Mouse (Mus musculus) adrenal gland, adult 2 months (tissue): ENCODE measurements at regions not wholly inside any gene's neighbourhood (a gene's known extent, or its start where the extent isn't known, plus 50 kb on each side); places are given as distances from the start of the nearest gene placed in this dataset.
A peak's percentile ranks its signal among the peaks of the same experiment; 100 is the strongest.
"Not testable (repeated sequence)": the region's sequence is repeated elsewhere in the genome, so short reads cannot be mapped to it uniquely, and the experiment has no call there.

Source experiments
- DNase-seq: peaks from one replicate; pipeline ENCODE4 v3.0.0; 2021

DNA sequence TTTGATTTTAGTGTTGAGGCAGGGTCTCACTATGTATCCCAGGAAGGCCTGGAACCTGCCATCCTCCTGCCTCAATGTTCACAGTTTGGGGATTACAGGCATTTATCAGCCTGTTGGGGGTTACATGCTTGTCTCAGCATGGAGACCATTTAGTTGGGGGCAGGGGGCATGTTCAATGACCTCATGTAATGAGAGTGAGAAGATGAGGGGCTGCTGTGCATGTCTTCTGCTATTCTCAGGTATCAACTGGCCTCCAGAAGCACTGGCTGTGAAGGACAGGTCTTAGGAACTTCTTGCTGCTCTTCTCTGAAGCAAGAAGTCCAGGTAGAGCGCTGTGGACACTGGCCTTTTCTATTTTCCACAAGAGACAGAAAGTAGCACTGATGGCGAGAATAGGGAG, 350.9 kb downstream of the Plekhb2 start:
- DNase-seq, result no peak

DNA sequence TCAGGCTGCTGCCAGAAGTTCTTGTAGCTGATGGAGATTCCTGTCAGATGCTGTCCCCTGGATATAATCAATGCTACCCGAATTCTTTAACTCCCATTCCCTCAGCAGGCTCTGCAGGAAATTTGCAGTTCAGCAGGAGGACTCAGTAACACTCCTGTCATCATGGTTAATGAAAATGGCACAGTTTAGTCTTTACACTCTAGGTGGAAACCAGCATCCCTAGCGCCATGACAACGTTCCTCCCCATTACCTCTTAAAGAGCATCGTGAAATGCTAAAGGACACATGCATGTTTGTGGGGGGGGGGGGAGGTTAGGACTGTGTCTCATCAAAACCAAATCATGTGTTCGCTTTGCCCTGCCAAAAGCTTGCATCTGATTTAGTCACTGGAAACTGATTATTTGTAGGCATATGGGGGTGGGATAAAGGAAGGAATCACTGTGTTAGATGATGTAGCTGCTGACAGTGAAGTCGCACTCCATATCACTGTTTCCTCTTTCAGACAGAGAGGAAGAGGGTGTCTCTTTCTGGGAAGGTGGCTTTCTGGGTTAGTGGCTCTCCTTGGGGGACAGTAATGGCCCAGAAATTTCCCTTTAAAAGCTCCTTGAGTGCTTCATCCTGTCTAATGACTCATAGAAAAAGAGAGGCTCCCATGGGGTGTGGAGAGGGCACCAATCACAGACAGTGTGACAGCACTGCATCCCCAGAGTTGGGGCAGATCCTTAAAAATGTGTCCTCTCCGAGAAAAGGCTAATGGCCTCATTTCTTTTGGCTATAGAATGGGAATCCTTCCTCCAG, 351.5 kb downstream of the Plekhb2 start:
- no peak for DNase-seq

DNA sequence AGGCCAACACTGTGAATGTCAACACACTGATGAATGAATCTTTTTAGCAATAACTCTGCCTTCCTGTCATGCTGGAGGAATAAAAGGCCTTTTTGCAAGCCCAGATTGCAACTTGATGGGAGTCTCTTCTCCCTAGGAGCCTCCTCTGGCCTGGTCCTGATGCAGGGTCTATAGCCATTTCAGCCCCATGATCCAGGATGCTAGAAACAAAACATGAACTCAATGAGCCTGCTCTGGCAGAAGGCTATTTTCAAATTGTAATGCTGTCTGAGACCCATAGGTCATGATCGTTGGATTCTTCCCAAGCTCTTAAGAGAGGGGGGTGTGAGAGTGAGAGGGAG, 352.1 kb downstream of the Plekhb2 start:
- DNase-seq, result no peak

DNA sequence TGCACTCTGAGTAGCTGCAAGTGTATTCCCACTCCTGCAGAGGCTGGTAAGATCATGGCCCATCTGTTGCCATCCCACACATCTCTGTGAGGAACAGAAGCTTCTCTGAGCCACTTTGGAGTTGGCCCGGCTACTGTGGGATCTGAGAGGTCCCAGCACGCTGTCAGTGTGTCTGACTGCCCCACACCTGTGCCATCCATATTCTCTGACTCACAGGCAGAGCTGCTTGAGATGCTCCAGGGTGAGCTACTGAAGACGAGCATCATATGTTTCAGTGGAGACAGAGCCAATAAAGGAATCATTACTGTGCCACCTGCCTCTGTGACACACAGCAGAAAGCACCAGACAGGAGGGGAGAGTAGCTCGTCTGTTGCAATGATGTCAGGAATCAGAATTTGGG, 352.8 kb downstream of the Plekhb2 start:
- DNase-seq, result no peak

DNA sequence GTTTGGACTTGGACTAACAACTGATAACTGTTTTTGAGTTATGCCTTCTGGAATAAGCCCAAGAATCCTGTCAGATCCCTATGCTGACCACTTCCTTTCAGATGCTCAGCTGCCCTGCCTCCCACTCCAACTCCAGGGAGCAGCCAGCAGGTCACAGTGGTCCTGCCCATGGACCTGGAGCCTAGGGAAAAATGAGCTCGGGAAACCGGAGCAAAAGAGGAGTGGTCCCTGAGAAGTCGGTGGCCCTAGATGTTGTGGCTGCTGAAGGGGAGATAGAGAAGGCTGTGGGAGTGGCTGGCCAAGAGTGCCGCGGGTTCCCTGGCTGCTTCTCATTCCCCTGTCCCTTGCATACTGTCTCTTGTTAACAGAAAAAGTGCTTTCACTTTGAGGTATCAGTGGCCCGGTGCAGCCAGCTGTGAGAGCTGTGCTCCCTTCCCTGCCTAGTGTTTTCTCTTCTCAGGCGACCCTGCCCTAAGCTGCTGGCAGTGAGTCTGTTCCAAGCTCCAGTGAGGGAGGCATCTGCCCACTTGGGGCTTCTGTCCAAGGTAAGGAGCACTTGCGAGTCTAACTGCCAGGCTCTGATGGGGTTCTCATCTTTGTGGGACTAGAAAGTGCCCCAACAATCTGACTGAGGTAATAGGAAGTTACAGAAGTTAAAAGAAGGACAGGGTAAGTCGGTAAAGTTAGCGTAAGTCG, 357.2 kb downstream of the Plekhb2 start:
- DNase-seq, result no peak

DNA sequence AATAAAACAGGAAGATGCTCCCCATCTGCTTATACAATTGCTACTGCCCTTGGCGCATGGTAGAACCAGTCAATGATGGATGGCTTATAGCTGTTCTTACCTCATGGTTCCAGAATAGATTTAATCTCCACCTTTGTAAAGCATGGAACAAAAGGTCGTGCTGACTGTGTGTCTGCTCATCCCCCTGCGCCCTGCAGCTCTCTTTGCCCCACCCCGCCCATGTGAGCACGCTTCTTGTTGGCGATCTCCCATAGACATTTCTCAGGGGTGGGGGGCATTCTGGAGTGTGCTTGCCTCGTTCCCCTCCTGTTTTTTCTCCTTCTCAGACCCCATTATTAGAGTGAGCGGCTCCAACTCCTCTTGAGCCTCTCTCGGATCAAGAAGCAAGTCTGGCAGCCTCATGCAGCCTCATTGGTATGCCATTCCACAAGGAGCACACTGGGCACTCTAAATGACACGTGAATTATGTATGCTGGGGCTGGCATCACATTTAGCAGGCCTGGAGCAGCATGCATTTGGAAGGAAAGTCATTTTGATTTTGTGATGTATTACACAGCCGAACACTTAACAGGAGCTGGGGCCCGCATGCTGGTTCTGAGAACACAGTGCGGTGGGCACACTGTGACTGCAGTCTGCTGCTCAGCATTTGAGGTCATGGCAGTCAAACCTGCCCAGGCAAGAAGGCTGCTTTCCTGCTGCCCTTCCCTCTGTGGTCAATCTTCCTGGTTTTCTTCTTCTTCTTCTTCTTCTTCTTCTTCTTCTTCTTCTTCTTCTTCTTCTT, 362.5 kb downstream of the Plekhb2 start:
- no peak for DNase-seq

DNA sequence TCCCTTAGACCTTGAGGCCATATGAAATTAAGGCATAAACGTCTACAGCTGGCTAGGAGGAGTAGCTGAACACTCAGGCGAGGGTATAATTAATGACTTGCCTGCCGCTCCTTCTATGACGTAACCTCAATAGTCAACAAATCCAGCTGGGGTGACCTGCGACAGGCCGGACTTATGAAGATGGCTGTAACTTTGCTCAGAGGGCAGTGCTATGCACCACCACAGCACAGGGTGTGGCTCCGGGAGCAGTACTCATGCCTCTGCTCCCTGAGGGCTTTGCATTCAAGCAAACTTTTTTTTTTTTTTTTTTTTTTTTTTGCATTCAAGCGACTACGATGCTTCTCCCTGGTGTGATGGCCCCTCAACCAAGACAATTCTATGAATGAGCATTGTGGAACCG, 364.1 kb downstream of the Plekhb2 start:
- no peak for DNase-seq

DNA sequence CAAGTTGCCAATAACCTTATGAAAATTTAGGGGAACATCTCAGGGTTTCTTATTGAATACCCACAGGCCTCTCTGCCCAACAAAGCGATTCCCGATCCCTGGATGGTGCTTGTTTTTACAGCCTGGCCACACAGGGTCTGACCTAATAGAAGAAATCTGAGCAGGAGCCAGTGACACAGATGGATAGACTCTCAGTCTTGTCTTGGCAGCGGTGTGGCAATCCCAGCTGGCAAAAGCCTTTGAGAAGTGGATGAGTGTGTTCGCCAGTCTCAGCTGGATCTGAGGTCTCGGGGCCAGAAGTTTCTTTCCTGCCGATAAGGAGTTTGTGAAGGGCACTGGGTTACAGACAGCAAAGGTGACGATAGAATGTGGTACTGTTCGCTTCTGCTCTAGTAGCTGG, 366.6 kb downstream of the Plekhb2 start:
- DNase-seq, result no peak

DNA sequence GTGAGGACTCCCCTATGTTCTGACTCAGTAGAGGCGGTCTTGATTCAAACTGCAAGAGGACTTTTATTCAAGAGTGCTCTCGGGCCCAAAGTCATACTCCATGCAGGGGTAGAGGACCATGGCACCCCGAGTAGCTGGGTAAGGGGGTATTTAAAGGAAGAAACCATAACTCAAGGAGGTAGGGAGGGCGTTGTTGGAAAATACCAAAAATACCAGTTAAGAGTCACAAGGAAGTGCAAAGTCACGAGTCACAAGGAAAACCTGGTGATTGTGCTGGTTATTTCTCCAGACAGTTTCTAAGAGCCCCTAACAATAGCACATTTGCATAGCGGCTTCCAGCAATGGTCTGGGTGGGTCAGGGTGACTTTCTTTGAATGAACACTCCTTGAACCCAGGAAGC, 370.4 kb downstream of the Plekhb2 start:
- DNase-seq, result not testable (repeated sequence)

DNA sequence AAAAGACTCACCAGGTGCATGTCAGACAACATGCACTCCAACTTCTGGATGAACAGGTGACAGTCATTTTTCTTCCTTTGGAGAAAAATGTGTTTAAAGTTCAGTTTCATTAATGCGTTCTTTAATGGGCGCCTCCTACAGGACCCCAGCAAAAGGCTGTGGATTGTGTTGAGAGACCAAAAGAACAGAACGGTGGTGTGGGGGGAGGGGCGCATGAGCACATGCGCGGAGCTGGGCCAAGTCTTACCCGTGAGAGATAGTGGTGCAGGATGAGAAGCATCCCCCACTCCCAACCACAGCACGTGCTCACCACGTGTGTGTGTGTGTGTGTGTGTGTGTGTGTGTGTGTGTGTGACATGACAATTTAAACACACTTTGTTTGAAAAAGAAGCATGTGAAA, 371.0 kb downstream of the Plekhb2 start:
- no peak for DNase-seq

DNA sequence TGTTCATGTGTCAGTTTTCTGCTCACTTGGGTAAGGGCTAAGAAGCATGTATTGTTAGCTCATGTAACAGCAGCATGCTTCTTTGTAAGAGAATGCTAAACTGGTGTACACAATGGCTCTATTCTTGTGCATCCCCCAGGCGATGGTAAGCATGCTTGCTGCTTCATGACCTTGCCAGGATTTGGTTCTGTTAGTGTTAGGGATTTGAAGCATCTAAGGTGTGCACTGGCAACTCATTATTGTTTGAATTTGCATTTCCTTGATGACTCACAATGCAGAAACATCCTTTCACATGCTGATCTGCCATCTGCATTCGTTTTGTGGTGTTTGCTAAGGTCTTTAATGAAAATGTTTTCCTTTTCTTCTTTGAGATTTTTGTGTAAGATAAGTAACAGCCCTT, 382.8 kb downstream of the Plekhb2 start:
- DNase-seq, result no peak

DNA sequence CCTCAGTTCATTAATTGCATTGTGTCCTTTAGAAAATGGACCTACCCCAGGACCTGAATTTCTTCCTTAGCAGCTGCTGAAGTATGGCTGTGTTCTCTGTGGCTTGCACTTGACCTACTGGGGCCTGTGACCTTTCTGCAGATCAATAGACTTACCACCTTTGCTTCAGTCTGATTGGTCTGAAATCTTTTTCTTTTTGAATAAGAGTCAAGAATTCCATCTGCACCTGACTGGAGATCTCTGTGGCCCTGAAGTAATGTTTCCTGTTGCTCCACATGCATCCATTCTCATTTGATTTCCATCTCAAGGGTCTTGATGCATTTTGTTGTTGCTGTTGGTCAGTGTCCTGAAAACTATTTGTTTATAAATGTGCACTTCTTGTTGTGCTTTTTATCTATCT, 388.4 kb downstream of the Plekhb2 start:
- DNase-seq, result no peak

DNA sequence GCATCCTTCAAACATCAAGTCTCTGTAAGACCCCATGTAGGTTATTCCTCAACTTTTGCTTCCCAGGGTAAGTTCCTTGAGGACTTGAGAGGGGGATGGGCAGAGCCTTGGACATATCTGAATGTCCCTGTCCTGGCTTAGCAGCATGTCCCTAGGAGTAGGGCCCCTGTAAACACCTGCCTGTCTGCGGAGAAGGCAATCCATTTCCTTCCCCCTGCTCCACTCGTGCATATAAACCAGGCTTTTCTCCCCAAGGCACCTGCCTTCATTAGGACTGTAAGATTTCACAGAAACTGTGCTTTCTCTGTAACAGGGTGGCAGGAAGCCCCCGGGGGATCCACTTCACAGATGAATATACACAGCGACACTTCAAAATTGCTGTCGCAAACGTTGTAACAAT, 393.1 kb downstream of the Plekhb2 start:
- no peak for DNase-seq

DNA sequence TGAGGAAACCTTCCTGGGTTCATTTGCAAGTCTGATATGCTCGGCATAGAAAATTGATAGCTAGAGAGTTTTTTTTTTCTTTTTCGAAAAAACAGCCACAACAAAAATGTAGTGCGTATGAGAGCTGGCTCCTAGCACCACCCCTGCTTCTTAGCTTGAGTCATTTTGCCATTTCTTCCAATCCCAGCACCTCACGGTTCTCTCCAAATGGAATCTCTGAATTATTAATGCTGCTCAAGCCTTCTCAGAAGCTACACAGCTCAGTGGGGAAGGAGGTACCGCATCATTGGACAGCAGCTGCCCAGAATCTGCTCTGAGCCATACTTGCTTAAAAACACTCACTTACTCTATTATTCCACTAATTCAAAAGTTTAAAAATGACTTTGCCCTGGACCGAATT, 393.6 kb downstream of the Plekhb2 start:
- no peak for DNase-seq

DNA sequence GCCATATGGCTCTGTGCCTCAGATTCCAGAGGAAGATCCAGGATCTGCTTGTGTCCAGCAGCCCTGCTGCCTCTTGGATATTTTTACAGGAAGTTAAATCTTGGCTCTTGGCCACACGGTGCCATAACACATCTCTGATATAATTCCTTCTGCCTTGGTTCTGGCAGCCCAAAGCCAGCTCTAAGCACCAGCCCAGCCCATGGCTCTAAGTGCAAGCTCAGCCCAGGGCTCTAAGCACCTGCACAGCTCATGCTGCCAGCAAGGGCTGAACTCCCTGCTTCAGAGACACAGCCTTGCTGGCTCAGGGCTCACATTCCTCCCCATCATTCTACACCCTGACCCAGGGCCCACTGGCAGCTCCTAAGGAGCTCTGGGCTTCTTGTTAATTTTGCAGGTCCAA, 415.3 kb downstream of the Plekhb2 start:
- no peak for DNase-seq

DNA sequence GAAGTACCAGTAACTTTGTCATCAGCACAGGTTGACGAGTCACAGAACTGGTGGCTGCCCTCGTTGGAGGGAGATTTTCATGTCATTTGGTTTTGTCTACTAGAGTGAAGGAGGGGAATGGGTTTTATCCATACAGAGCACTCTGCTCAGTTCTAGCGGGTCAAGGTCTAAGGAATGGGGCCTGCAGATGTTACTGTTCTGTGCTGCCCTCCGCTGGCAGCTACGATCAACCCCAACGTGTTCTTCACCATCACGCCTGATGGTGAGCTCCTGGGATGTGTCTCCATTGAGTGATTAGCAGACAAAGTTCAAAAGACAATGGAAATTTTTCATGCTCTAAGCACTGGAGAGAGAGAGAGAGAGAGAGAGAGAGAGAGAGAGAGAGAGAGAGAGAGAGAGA, 416.9 kb downstream of the Plekhb2 start:
- peak; percentile 6 for DNase-seq

DNA sequence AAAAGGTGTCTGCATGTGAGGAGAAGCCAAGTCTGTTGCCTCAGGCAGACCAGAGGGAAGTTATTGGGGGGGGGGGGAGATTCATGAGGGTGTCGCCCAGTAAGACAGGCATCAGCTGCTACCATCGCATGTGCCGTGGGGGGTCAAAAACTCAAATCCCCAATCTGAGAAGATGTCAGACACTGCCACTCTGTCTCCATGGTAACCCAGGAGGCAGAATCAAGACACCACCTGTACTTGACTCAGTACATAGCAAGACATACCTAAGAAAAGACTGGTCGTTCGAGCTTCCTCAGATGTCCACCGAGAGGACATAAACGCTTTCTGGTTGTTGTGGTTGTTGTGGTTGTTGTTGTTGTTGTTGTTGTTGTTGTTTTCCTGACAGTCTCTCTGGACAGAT, 418.1 kb downstream of the Plekhb2 start:
- DNase-seq, result no peak

DNA sequence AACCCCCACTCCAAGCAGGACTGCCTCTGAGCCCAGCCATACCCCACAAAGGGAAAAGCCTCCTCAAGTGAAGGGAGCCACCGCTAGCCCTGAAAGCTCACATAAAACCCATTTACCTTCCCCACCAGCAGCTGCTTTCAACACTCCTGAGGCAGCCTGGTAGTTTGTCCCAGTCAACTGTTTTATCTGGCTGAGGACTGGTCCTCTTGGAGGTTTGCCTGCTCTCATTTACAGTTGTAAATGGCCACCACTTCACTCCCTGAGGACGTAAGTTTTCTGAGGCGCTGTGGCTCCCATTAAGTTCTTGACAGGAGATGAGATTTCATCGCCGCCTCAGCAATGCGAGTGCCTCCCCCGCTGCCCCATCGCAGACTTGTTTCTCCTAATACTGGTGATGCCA, 425.2 kb downstream of the Plekhb2 start:
- DNase-seq, result no peak
